Mouse (Mus musculus) myocyte (in vitro differentiated cells): ENCODE results near the gene 1600002K03Rik.

Experiments
- E2F4 ChIP-seq: IDR thresholded peaks from one replicate; pipeline ENCODE4 v1.6.1; 2011; ENCODE audit warnings: mild to moderate bottlenecking, control low read depth, moderate library complexity; ENCODE audit not compliant: insufficient read depth
- MAX ChIP-seq: IDR thresholded peaks from one replicate; pipeline ENCODE4 v1.6.1; 2011; ENCODE audit warnings: low read depth, mild to moderate bottlenecking, control low read depth
- MYOD1 ChIP-seq, 3 experiments: IDR thresholded peaks; one replicate each; pipeline ENCODE4 v1.6.1; 2011; ENCODE audit warnings: control low read depth in 2 of 3, low read depth in 2 of 3, mild to moderate bottlenecking in 2 of 3, moderate library complexity in 1 of 3; ENCODE audit not compliant: insufficient read length in 2 of 3, control insufficient read depth in 1 of 3
- POLR2A ChIP-seq: IDR thresholded peaks from one replicate; pipeline ENCODE4 v1.6.1; 2011; ENCODE audit warnings: low read depth, mild to moderate bottlenecking, control low read depth, moderate library complexity; ENCODE audit not compliant: insufficient read length
- TCF12 ChIP-seq: IDR thresholded peaks from one replicate; pipeline ENCODE4 v1.6.1; 2011; ENCODE audit warnings: mild to moderate bottlenecking, control low read depth; ENCODE audit not compliant: poor library complexity, insufficient read depth, severe bottlenecking
- USF1 ChIP-seq: IDR thresholded peaks from one replicate; pipeline ENCODE4 v1.6.1; 2011; ENCODE audit warnings: low read depth, mild to moderate bottlenecking, control low read depth, moderate library complexity

DNA sequence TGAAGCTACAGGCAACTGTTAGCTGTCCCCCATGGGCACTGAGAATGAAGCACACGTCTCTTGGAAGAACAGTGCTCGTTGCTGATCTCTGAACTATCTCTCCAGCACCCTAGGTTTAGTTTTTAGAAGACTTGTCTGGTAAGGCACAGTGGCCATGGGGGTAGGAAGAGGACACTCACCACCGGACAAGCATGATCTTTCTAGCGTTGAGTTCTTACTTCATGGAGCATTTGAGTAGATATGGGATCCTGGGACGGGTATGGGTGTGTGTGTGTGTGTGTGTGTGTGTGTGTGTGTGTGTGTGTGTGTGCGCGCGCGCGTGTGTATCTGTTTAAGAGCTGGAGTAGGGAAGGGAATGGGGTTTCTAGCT, 32.1 kb upstream of the 1600002K03Rik start, which contains the start of gene Cbarp:
- no peak for TF ChIP-seq MYOD1 (IDR thresholded peaks at IDR 0.05; ENCODE audit: control insufficient read depth in 1 of 3, insufficient read length in 2 of 3, low read depth in 2 of 3)
- TF ChIP-seq POLR2A = no peak
- no peak for TF ChIP-seq MAX
- TF ChIP-seq E2F4 = no peak
- no peak for TF ChIP-seq USF1
- no peak for TF ChIP-seq TCF12
